Mouse (Mus musculus) neural tube, embryonic 12.5 days (tissue): ENCODE data around the gene Ptbp3. TPM values are rescaled to one million over a fixed set of nuclear protein-coding genes. Genes with fewer than 3 reads are reported as not detected.
A peak's percentile ranks its signal among the peaks of the same experiment; 100 is the strongest.

Source experiments
- ATAC-seq: fragments of 200-750 bp; cut with Nextera tagmentation; 2 replicates; pipeline ENCODE4 v1.8.0; 2017; ENCODE audit warnings: low read depth, mild to moderate bottlenecking, moderate TSS enrichment, moderate library complexity; ENCODE audit not compliant: low FRiP score
- H3K27ac ChIP-seq: fragments of 300-500 bp; sonication (generic); 2 replicates; pipeline ENCODE4 v1.5.1; 2016
- H3K27me3 ChIP-seq: fragments of 300-500 bp; sonication (generic); replicated peaks from 2 replicates; pipeline ENCODE4 v1.6.1; 2016; ENCODE audit warnings: mild to moderate bottlenecking
- H3K36me3 ChIP-seq: fragments of 300-500 bp; sonication (generic); 2 replicates; pipeline ENCODE4 v1.6.1; 2016; ENCODE audit warnings: mild to moderate bottlenecking
- H3K4me1 ChIP-seq: fragments of 300-500 bp; sonication (generic); 2 replicates; pipeline ENCODE4 v1.6.1; 2016
- H3K4me2 ChIP-seq: fragments of 300-500 bp; sonication (generic); replicated peaks from 2 replicates; pipeline ENCODE4 v1.6.1; 2016; ENCODE audit warnings: mild to moderate bottlenecking
- H3K4me3 ChIP-seq: fragments of 300-500 bp; sonication (generic); 2 replicates; pipeline ENCODE4 v1.5.1; 2016
- H3K9ac ChIP-seq: fragments of 300-500 bp; sonication (generic); 2 replicates; pipeline ENCODE4 v1.6.1; 2016; ENCODE audit warnings: mild to moderate bottlenecking
- H3K9me3 ChIP-seq: fragments of 300-500 bp; sonication (generic); 2 replicates; pipeline ENCODE4 v1.6.1; 2016; ENCODE audit warnings: mild to moderate bottlenecking
- WGBS: fragments of 180-500 bp; shearing (Covaris S2); methylation state at CpG from one replicate; pipeline ENCODE4 v1.1.7; 2016; 5-methylcytosine and 5-hydroxymethylcytosine counted together
- polyA plus RNA-seq: library from polyadenylated mRNA; unstranded; fragments of >200 nt; fragmentation: Nextera tagmentation; extraction: Ambion mirVana; gene quantifications from 2 replicates; pipeline ENCODE4 v1.2.1, GENCODE M21; 2016

The Ptbp3 gene
- 30.6 and 35.2 TPM in 2 replicates for polyA plus RNA-seq

- peak; percentile 92 for ATAC-seq
- under 1% methylated on average over 80 of the region's 83 CpGs for WGBS
- peak within 1 kb of the TSS; percentile 90 for H3K9ac ChIP-seq
- no peaks in the 10 kb centered on the region for H3K36me3 ChIP-seq
- no peaks in the 10 kb centered on the region for H3K27me3 ChIP-seq
- no peaks in the 10 kb centered on the region for H3K9me3 ChIP-seq
- peak within 1 kb of the TSS; percentile 82 for H3K27ac ChIP-seq
- peak within 1 kb of the TSS; percentile 87 for H3K4me3 ChIP-seq
- peaks cover 10% of the 10 kb centered on the region; the same call in 1 of the 2 replicates for H3K4me1 ChIP-seq
- H3K4me2 ChIP-seq: peak within 1 kb of the TSS; percentile 72
These were observed at the start of gene Ptbp3 for GRCm38 (mm10) chr4:59549175-59549976. Gene Ptbp3 (minus strand): TSS chr4:59549364.

- Histone ChIP-seq H3K27me3 (no peaks in the 10 kb centered on the region), H3K9ac (no peak overlapping the region), H3K9me3 (no peaks in the 10 kb centered on the region), H3K27ac (no peak overlapping the region), H3K4me1 (no peaks in the 10 kb centered on the region), H3K4me3 (no peak overlapping the region), H3K36me3 (0 out of 2 replicates have a peak, but pooled peaks cover 4% of the 10 kb centered on the region), H3K4me2 (no peak overlapping the region)
- 88% methylated on average over 2 of the region's 2 CpGs for whole genome bisulfite sequencing
- no peak for ATAC-seq
These were observed 47.4 kb upstream of the Ptbp3 start for GRCm38 (mm10) chr4:59596556-59596955.

GRCm38 (mm10) chr4:59594614-59595013, 45.5 kb upstream of the Ptbp3 start:
- H3K9me3 ChIP-seq: no peaks in the 10 kb centered on the region
- ATAC-seq: no peak
- no peak overlapping the region for H3K4me2 ChIP-seq
- H3K4me3 ChIP-seq: no peak overlapping the region
- H3K4me1 ChIP-seq: no peaks in the 10 kb centered on the region
- H3K9ac ChIP-seq: no peak overlapping the region
- WGBS: 75% methylated on average over 2 of the region's 2 CpGs
- no peak overlapping the region for H3K27ac ChIP-seq
- H3K27me3 ChIP-seq: no peaks in the 10 kb centered on the region
- H3K36me3 ChIP-seq: 0 out of 2 replicates have a peak, but pooled peaks cover 4% of the 10 kb centered on the region

GRCm38 (mm10) chr4:59587872-59588226, 38.7 kb upstream of the Ptbp3 start:
- Histone ChIP-seq H3K36me3 (no peaks in the 10 kb centered on the region), H3K27me3 (no peaks in the 10 kb centered on the region), H3K4me1 (no peaks in the 10 kb centered on the region), H3K4me3 (no peak overlapping the region), H3K9ac (no peak overlapping the region), H3K4me2 (no peak overlapping the region), H3K27ac (no peak overlapping the region), H3K9me3 (no peaks in the 10 kb centered on the region)
- ATAC-seq: no peak
- 100% methylated on average over 1 of the region's 1 CpGs for WGBS

GRCm38 (mm10) chr4:59587215-59587871, 38.2 kb upstream of the Ptbp3 start:
- 81% methylated on average over 2 of the region's 2 CpGs for WGBS
- Histone ChIP-seq H3K4me1 (peaks cover under 1% of the 10 kb centered on the region; the same call in 1 of the 2 replicates), H3K9me3 (no peaks in the 10 kb centered on the region), H3K9ac (no peak overlapping the region), H3K36me3 (no peaks in the 10 kb centered on the region), H3K27ac (no peak overlapping the region), H3K27me3 (no peaks in the 10 kb centered on the region), H3K4me2 (no peak overlapping the region), H3K4me3 (no peak overlapping the region)
- ATAC-seq: no peak

GRCm38 (mm10) chr4:59585097-59585496, 35.9 kb upstream of the Ptbp3 start:
- no peak overlapping the region for H3K9ac ChIP-seq
- H3K9me3 ChIP-seq: no peaks in the 10 kb centered on the region
- peaks cover 6% of the 10 kb centered on the region; the same call in 1 of the 2 replicates for H3K4me1 ChIP-seq
- no peaks in the 10 kb centered on the region for H3K27me3 ChIP-seq
- no peak for ATAC-seq
- H3K27ac ChIP-seq: no peak overlapping the region
- no peak overlapping the region for H3K4me2 ChIP-seq
- 83% methylated on average over 5 of the region's 5 CpGs for WGBS
- no peaks in the 10 kb centered on the region for H3K36me3 ChIP-seq
- no peak overlapping the region for H3K4me3 ChIP-seq

GRCm38 (mm10) chr4:59582186-59582585, 33.0 kb upstream of the Ptbp3 start:
- ATAC-seq: no peak
- Histone ChIP-seq H3K36me3 (no peaks in the 10 kb centered on the region), H3K4me3 (peak overlapping the region; percentile 72; the same call in 1 of the 2 replicates), H3K27ac (no peak overlapping the region), H3K4me2 (peak overlapping the region; percentile 64), H3K4me1 (peaks cover 7% of the 10 kb centered on the region; the same call in 1 of the 2 replicates), H3K9ac (peak overlapping the region; percentile 58), H3K27me3 (no peaks in the 10 kb centered on the region), H3K9me3 (no peaks in the 10 kb centered on the region)
- 35% methylated on average over 6 of the region's 6 CpGs for WGBS

GRCm38 (mm10) chr4:59581314-59582185, 32.4 kb upstream of the Ptbp3 start, which contains the start of gene Hsdl2:
Gene Hsdl2 (plus strand): TSS chr4:59581563.
- Histone ChIP-seq H3K4me2 (peak within 1 kb of the TSS; percentile 64), H3K4me3 (peak within 1 kb of the TSS; percentile 72), H3K27me3 (no peaks in the 10 kb centered on the region), H3K27ac (peak within 1 kb of the TSS; percentile 74), H3K9ac (peak within 1 kb of the TSS; percentile 58), H3K36me3 (no peaks in the 10 kb centered on the region), H3K4me1 (peaks cover 7% of the 10 kb centered on the region; the same call in 1 of the 2 replicates), H3K9me3 (no peaks in the 10 kb centered on the region)
- WGBS: under 1% methylated on average over 61 of the region's 61 CpGs
- ATAC-seq: peak; percentile 94

GRCm38 (mm10) chr4:59580495-59581281, 31.5 kb upstream of the Ptbp3 start:
- H3K4me2 ChIP-seq: peak overlapping the region; percentile 64
- no peaks in the 10 kb centered on the region for H3K27me3 ChIP-seq
- under 1% methylated on average over 23 of the region's 23 CpGs for WGBS
- peak overlapping the region; percentile 58 for H3K9ac ChIP-seq
- peak overlapping the region; percentile 74 for H3K27ac ChIP-seq
- no peaks in the 10 kb centered on the region for H3K9me3 ChIP-seq
- ATAC-seq: peak; percentile 75
- H3K4me3 ChIP-seq: peak overlapping the region; percentile 72
- peaks cover 7% of the 10 kb centered on the region; the same call in 1 of the 2 replicates for H3K4me1 ChIP-seq
- no peaks in the 10 kb centered on the region for H3K36me3 ChIP-seq

- 0 out of 2 replicates have a peak, but pooled peaks cover 3% of the 10 kb centered on the region for H3K4me1 ChIP-seq
- H3K27ac ChIP-seq: no peak overlapping the region
- H3K27me3 ChIP-seq: no peaks in the 10 kb centered on the region
- no peak overlapping the region for H3K4me2 ChIP-seq
- no peak overlapping the region for H3K4me3 ChIP-seq
- H3K36me3 ChIP-seq: no peaks in the 10 kb centered on the region
- H3K9ac ChIP-seq: no peak overlapping the region
- WGBS: 88% methylated on average over 11 of the region's 11 CpGs
- peaks cover 3% of the 10 kb centered on the region; the same call in 1 of the 2 replicates for H3K9me3 ChIP-seq
- no peak for ATAC-seq
These were observed 26.2 kb upstream of the Ptbp3 start for GRCm38 (mm10) chr4:59575184-59575958.
